Comparison of ENCODE assay signal across 9 mouse cellular contexts in the genomic region with DNA sequence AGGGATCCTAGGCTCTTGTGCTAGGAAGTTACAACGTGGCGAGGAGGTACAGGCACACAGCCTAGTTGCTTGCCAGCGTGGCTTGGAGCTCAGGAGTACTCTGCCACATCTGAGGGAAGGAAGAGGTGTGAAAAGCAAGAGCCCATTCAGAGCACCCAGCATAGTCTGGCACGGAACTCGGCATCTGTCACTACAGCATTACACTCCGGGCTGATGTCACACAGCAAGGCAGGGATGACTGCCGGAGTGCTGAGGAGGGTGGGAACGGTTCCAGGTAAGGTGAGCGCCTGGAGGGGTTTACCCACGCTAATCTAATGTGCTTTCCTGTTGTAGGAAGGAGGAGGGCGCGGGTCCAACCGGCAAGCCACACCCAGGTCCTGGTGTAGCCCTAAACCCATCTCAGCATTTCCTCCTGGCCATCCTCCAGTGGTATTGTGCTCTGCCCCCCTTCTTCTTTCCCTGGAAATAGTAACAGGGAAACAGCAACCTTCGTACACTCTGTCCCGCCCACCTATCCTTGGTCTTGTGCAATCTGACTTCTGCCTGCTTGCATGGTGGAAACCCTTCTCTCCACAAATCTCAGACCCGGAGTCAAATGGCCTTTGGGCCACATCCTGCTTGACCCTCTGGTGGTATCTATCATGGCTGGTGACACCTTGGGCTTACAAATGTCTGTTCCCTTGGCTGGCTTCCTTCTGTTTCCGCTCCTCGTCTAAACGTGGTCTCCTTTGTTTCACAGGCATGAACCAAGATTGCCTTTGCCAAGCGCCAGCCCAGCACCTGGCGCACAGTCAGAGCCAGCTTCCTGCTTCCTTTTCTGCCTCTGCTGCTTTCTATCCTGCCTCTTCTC. TPM values are rescaled to one million over a fixed set of nuclear protein-coding genes. Genes with fewer than 3 reads are reported as not detected.
DNase-seq lines count a peak whose midpoint lies in the region; ATAC-seq lines count a peak whose summit lies in the region.
"Had no signal": no experiment of that assay in that cellular context is flagged by ENCODE, and none has a peak within 500 bp of the region (broad histone marks: within the 10 kb centered on the region; RNA-seq: fewer than 3 reads in every experiment).

No protein-coding gene starts in this region.

- H3K4me1 ChIP-seq in hindbrain, embryonic 15.5 days (replicated peaks) = peaks cover 8% of the 10 kb centered on the region
- peaks cover 7% of the 10 kb centered on the region for H3K4me1 ChIP-seq in hindbrain, embryonic 12.5 days

- H3K27ac ChIP-seq in hindbrain, embryonic 15.5 days (replicated peaks) = peak overlapping the region; percentile 50
- H3K27ac ChIP-seq in hindbrain, embryonic 12.5 days = no peak overlapping the region

- no peaks in the 10 kb centered on the region for H3K9me3 ChIP-seq in hindbrain, embryonic 15.5 days
- H3K9me3 ChIP-seq in hindbrain, embryonic 12.5 days (replicated peaks) = no peaks in the 10 kb centered on the region

- intact Hi-C loops in gastrocnemius, postnatal 36 days (cut with DNase I) = no loop called here
- intact Hi-C loops in left cerebral cortex, postnatal 4 days (cut with DNase I) = no loop called here

- DNase-seq in cerebellum, adult 18-20 months = peak; percentile 81 to 84
- DNase-seq in gastrocnemius, postnatal 36 days = peak; percentile 50 to 54
- DNase-seq in kidney, adult 8-10 months = peak; percentile 81 to 84
- DNase-seq in left cerebral cortex, postnatal 4 days = peak; percentile 78
- peak; percentile 79 to 80 for DNase-seq in right cerebral cortex, postnatal 36 days (ENCODE audit: low spot score in 2 of 2)
- no peak for DNase-seq in urinary bladder, adult 2 months (ENCODE audit: low spot score)

- no peak overlapping the region for H3K4me2 ChIP-seq in hindbrain, embryonic 15.5 days
- H3K4me2 ChIP-seq in hindbrain, embryonic 12.5 days (replicated peaks) = no peak overlapping the region

- H3K36me3 ChIP-seq in hindbrain, embryonic 15.5 days = peaks cover 58% of the 10 kb centered on the region
- peaks cover 87% of the 10 kb centered on the region for H3K36me3 ChIP-seq in hindbrain, embryonic 12.5 days

- H3K27me3 ChIP-seq in hindbrain, embryonic 15.5 days = no peaks in the 10 kb centered on the region
- H3K27me3 ChIP-seq in hindbrain, embryonic 12.5 days = no peaks in the 10 kb centered on the region

- no peak overlapping the region for H3K9ac ChIP-seq in hindbrain, embryonic 15.5 days
- H3K9ac ChIP-seq in hindbrain, embryonic 12.5 days = no peak overlapping the region

- no peak for ATAC-seq in hindbrain, embryonic 15.5 days (ENCODE audit: low FRiP score, low read depth)
- no peak for ATAC-seq in hindbrain, embryonic 12.5 days (ENCODE audit: low FRiP score)

- H3K4me3 ChIP-seq in hindbrain, embryonic 15.5 days = no peak overlapping the region
- no peak overlapping the region for H3K4me3 ChIP-seq in hindbrain, embryonic 12.5 days

- 73% methylated on average over 21 of the region's 21 CpGs for WGBS in hindbrain, embryonic 15.5 days
- WGBS in hindbrain, embryonic 12.5 days = 84% methylated on average over 21 of the region's 21 CpGs

RNA-seq across cellular contexts. Expression of a gene that starts 18.9 kb away (rescaled TPM):
- polyA plus RNA-seq in hindbrain, embryonic 15.5 days (2015; fragmentation: Nextera tagmentation; extraction: Ambion mirVana) = not detected in 2 replicates
- polyA plus RNA-seq in hindbrain, embryonic 12.5 days (2016; fragmentation: Nextera tagmentation; extraction: Ambion mirVana) = not detected in 2 replicates
- not detected for total RNA-seq in gastrocnemius, postnatal 36 days (2021)
- total RNA-seq in left cerebral cortex, postnatal 4 days (2021) = not detected
- not detected in 2 replicates for polyA plus RNA-seq in urinary bladder, adult 2 months (2012; rRNA removed)
- polyA plus RNA-seq: spleen, adult 2 months had no signal

RNA-seq across cellular contexts. Expression of a gene that starts 43.1 kb away (rescaled TPM):
- 46.4 and 46.8 TPM in 2 replicates for polyA plus RNA-seq in hindbrain, embryonic 15.5 days (2015; fragmentation: Nextera tagmentation; extraction: Ambion mirVana)
- 70.8 and 74.1 TPM in 2 replicates for polyA plus RNA-seq in hindbrain, embryonic 12.5 days (2016; fragmentation: Nextera tagmentation; extraction: Ambion mirVana)
- total RNA-seq in gastrocnemius, postnatal 36 days (2021) = 10 to 100 TPM; 33.5 to 33.9 TPM
- 100 to 1,000 TPM; 132 to 141 TPM for total RNA-seq in left cerebral cortex, postnatal 4 days (2021)
- 75.3 and 87.2 TPM in 2 replicates for polyA plus RNA-seq in urinary bladder, adult 2 months (2012; rRNA removed)
